Mouse (Mus musculus): Measurements from ENCODE around the gene Kri1. TPM values are rescaled to one million over a fixed set of nuclear protein-coding genes. Genes with fewer than 3 reads are reported as not detected.
"Not testable (repeated sequence)": the region's sequence is repeated elsewhere in the genome, so short reads cannot be mapped to it uniquely, and the experiment has no call there.

Gene Kri1
- polyA plus RNA-seq, 1 experiment from 2014 or later = 18.3 TPM

DNA sequence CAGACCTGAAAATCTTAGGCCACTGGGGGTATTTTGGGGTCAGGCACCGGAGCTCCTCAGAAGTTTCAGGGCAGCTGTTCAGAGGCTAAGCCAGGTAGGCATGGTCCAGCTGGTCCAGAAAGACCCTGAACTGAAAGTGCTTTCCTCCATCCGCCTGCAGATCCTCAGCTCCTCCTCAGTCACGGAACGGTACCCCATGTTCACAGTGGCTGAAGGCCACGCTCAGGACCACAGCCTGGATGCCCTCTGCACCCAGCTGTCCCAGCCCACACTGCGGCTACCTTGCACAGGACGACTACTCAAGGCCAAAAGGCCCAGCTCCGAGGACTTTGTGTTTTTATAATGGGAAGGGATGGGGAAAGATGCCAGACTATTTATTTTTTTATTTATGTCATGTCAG, 14.7 kb downstream of the Kri1 start:
- no peak overlapping the region for H3K27ac ChIP-seq (ENCODE audit: low read length)
- WGBS = 90% methylated on average over 8 of the region's 8 CpGs
- H3K36me3 ChIP-seq (ENCODE audit: control insufficient read depth, insufficient read depth, low read length) = peaks cover 46% of the 10 kb centered on the region
- no peaks in the 10 kb centered on the region for H3K4me1 ChIP-seq (ENCODE audit: control insufficient read depth, insufficient read depth, low read length)
- H3K27me3 ChIP-seq (ENCODE audit: control insufficient read depth, insufficient read depth, low read depth, low read length) = no peaks in the 10 kb centered on the region
- H3K4me2 ChIP-seq (ENCODE audit: low read length) = no peak overlapping the region
- no peak overlapping the region for H3K4me3 ChIP-seq (ENCODE audit: low read depth, low read length)
- H3K9ac ChIP-seq (ENCODE audit: low read depth, low read length) = no peak overlapping the region
- no peak for ATAC-seq
- no peaks in the 10 kb centered on the region for H3K9me3 ChIP-seq (replicated peaks; ENCODE audit: control insufficient read depth, low read length, poor library complexity, severe bottlenecking)

DNA sequence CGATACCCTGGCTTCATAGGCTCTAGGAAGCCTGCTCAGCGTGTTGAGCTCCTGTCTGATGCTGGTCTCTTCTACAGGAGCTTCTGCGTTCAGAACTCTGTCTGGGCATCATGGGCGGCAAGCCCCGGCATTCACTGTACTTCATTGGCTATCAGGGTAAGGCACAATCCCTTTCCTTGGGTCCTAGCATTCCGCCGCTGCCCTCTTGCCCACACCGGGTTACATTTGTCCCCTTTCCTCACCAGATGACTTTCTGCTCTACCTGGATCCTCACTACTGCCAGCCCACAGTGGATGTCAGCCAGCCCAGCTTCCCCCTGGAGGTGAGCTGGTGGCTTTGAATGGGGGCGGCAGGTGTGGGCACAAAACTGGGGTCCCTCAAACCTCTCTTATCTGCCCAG, 15.4 kb downstream of the Kri1 start:
- peaks cover 47% of the 10 kb centered on the region for H3K36me3 ChIP-seq (ENCODE audit: control insufficient read depth, insufficient read depth, low read length)

DNA sequence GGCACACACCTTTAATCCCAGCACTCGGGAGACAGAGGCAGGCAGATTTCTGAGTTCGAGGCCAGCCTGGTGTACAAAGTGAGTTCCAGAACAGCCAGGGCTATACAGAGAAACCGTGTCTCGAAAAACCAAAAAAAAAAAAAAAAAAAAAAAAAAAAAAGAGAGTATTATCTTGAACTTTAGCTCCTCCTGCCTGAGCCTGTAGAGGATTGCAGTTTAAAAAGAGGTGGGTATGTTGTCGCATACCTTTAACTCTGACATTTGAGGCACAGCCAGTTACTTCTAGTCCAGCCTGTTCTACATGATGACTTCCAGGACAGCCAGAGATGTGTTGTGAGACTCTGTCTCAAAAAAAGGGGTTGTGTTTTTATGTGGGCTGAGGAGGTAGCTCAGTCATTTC, 18.2 kb downstream of the Kri1 start:
- peaks cover 44% of the 10 kb centered on the region for H3K36me3 ChIP-seq (ENCODE audit: control insufficient read depth, insufficient read depth, low read length)
- H3K27me3 ChIP-seq (ENCODE audit: control insufficient read depth, insufficient read depth, low read depth, low read length); ATAC-seq; H3K4me2 ChIP-seq (ENCODE audit: low read length); H3K9me3 ChIP-seq (replicated peaks; ENCODE audit: control insufficient read depth, low read length, poor library complexity, severe bottlenecking); H3K4me3 ChIP-seq (ENCODE audit: low read depth, low read length); H3K9ac ChIP-seq (ENCODE audit: low read depth, low read length); H3K27ac ChIP-seq (ENCODE audit: low read length): not testable (repeated sequence)
- WGBS = 89% methylated on average over 5 of the region's 5 CpGs
- peaks cover 15% of the 10 kb centered on the region for H3K4me1 ChIP-seq (ENCODE audit: control insufficient read depth, insufficient read depth, low read length)

More for the DNA sequence above, 15.4 kb downstream of the Kri1 start:
- H3K4me3 ChIP-seq (ENCODE audit: low read depth, low read length) = no peak overlapping the region
- H3K4me2 ChIP-seq (ENCODE audit: low read length) = no peak overlapping the region
- 97% methylated on average over 9 of the region's 9 CpGs for WGBS
- H3K9ac ChIP-seq (ENCODE audit: low read depth, low read length) = no peak overlapping the region
- no peaks in the 10 kb centered on the region for H3K27me3 ChIP-seq (ENCODE audit: control insufficient read depth, insufficient read depth, low read depth, low read length)
- no peak overlapping the region for H3K27ac ChIP-seq (ENCODE audit: low read length)
- H3K4me1 ChIP-seq (ENCODE audit: control insufficient read depth, insufficient read depth, low read length) = no peaks in the 10 kb centered on the region
- no peaks in the 10 kb centered on the region for H3K9me3 ChIP-seq (replicated peaks; ENCODE audit: control insufficient read depth, low read length, poor library complexity, severe bottlenecking)
- ATAC-seq = no peak

DNA sequence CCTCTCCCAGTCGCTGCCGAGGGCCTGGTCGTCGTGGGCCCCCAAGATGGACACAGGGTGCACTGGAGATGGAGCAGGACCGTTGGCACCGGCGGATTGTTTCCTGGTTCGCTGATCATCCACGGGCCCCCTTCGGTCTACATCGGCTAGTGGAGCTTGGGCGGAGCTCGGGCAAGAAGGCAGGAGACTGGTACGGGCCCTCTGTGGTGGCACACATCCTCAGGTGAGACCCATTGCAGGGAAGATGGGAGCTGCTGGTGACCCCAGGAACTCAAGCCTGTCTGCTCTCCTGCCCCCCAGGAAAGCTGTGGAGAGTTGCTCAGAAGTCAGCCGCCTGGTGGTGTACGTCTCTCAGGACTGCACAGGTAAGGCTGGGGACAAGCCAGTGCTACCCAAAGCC, 19.5 kb downstream of the Kri1 start:
- H3K36me3 ChIP-seq (ENCODE audit: control insufficient read depth, insufficient read depth, low read length) = peaks cover 33% of the 10 kb centered on the region; the same call in 1 of the 2 replicates
- no peak overlapping the region for H3K4me2 ChIP-seq (ENCODE audit: low read length)
- 93% methylated on average over 16 of the region's 16 CpGs for WGBS
- H3K4me1 ChIP-seq (ENCODE audit: control insufficient read depth, insufficient read depth, low read length) = peaks cover 18% of the 10 kb centered on the region
- no peak overlapping the region for H3K9ac ChIP-seq (ENCODE audit: low read depth, low read length)
- H3K27me3 ChIP-seq (ENCODE audit: control insufficient read depth, insufficient read depth, low read depth, low read length) = no peaks in the 10 kb centered on the region
- H3K9me3 ChIP-seq (replicated peaks; ENCODE audit: control insufficient read depth, low read length, poor library complexity, severe bottlenecking) = no peaks in the 10 kb centered on the region
- ATAC-seq = no peak
- H3K4me3 ChIP-seq (ENCODE audit: low read depth, low read length) = no peak overlapping the region
- H3K27ac ChIP-seq (ENCODE audit: low read length) = no peak overlapping the region

DNA sequence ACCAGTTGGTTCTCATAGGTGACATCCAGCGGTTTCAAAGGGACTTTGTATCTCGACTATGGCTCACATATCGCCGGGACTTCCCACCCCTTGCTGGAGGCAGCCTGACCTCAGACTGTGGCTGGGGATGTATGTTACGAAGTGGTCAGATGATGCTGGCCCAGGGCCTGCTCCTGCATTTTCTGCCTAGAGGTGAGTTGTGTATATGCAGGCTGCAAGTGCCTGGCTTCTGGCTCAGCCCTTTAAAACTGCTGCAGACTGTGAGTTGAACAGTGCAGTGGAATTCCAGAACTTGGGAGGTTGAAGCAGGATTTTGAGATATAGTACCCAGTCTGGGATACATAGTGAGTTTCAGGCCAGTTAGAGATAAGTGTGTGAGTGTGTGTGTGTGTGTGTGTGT, 20.9 kb downstream of the Kri1 start:
- H3K4me3 ChIP-seq (ENCODE audit: low read depth, low read length) = no peak overlapping the region

DNA sequence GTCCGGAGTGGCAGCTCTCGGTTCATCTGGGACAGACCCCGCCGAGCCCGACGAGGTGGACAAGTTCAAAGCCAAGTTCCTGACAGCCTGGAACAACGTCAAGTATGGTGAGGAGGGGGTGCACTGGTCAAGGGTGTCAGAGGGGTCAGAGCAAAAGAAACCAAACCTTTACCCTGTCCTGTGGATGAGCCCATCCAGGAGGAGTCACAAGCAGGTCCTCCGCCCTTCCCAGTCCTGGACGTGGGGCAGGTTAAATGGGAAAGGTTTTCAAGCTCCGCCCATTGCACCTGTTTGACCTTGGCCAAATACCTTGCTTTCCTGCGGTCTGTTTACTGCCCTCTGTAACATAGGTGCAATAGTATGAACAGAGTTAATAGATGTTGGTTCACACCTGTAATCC, 22.2 kb downstream of the Kri1 start:
- H3K36me3 ChIP-seq (ENCODE audit: control insufficient read depth, insufficient read depth, low read length) = peaks cover 7% of the 10 kb centered on the region; the same call in 1 of the 2 replicates
- H3K9me3 ChIP-seq (replicated peaks; ENCODE audit: control insufficient read depth, low read length, poor library complexity, severe bottlenecking) = no peaks in the 10 kb centered on the region
- no peaks in the 10 kb centered on the region for H3K27me3 ChIP-seq (ENCODE audit: control insufficient read depth, insufficient read depth, low read depth, low read length)
- 7% methylated on average over 11 of the region's 11 CpGs for WGBS
- H3K4me2 ChIP-seq (ENCODE audit: low read length) = peak overlapping the region; percentile 92
- H3K4me1 ChIP-seq (ENCODE audit: control insufficient read depth, insufficient read depth, low read length) = peaks cover 18% of the 10 kb centered on the region
- no peak; the same call in 1 of the 2 replicates for ATAC-seq
- peak overlapping the region; percentile 93 for H3K4me3 ChIP-seq (ENCODE audit: low read depth, low read length)
- peak overlapping the region; percentile 77 for H3K27ac ChIP-seq (ENCODE audit: low read length)
- peak overlapping the region; percentile 93 for H3K9ac ChIP-seq (ENCODE audit: low read depth, low read length)

More for the DNA sequence above, 20.9 kb downstream of the Kri1 start:
- WGBS = 90% methylated on average over 5 of the region's 5 CpGs
- H3K36me3 ChIP-seq (ENCODE audit: control insufficient read depth, insufficient read depth, low read length) = peaks cover 19% of the 10 kb centered on the region; the same call in 1 of the 2 replicates
- no peak overlapping the region; the same call in 1 of the 2 replicates for H3K4me2 ChIP-seq (ENCODE audit: low read length)
- H3K4me1 ChIP-seq (ENCODE audit: control insufficient read depth, insufficient read depth, low read length) = peaks cover 18% of the 10 kb centered on the region
- no peak overlapping the region for H3K9ac ChIP-seq (ENCODE audit: low read depth, low read length)
- no peaks in the 10 kb centered on the region for H3K27me3 ChIP-seq (ENCODE audit: control insufficient read depth, insufficient read depth, low read depth, low read length)
- no peak for ATAC-seq
- no peaks in the 10 kb centered on the region for H3K9me3 ChIP-seq (replicated peaks; ENCODE audit: control insufficient read depth, low read length, poor library complexity, severe bottlenecking)
- no peak overlapping the region for H3K27ac ChIP-seq (ENCODE audit: low read length)

DNA sequence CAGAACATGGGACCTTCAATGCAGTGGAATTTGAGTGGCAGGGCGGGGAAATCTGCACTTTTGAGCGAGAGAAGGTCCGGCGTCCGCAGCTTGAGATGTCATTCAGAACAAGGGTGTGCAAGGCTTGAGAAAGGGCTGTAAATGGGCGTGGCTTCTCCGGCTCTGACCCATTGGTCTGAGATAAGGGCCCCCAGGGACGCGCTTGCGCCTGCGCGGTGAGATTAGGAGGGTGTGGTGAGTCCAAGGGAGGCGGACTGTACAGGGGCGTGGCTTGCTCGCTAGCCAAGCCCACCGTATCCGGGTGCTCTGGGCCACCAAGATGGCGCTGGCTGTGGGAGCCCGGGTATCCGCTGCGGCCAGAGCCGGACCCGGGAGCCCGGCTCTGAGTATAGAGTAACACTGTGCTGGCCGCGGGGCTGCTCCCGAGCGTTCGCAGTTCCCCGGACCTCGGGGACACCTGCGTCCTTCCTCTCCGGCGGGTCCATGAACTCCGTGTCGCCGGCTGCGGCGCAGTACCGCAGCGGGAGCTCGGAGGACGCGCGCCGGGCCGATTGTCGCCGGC, 22.7 kb downstream of the Kri1 start, which contains the start of gene Atg4d:
Gene Atg4d, plus strand, starts transcription at position 294 of the 562 bp plus-strand sequence.
- H3K9ac ChIP-seq (ENCODE audit: low read depth, low read length) = peak within 1 kb of the TSS; percentile 93
- no peaks in the 10 kb centered on the region for H3K27me3 ChIP-seq (ENCODE audit: control insufficient read depth, insufficient read depth, low read depth, low read length)
- WGBS = under 1% methylated on average over 49 of the region's 49 CpGs
- peak; percentile 96 for ATAC-seq
- peaks cover 18% of the 10 kb centered on the region for H3K4me1 ChIP-seq (ENCODE audit: control insufficient read depth, insufficient read depth, low read length)
- no peaks in the 10 kb centered on the region for H3K9me3 ChIP-seq (replicated peaks; ENCODE audit: control insufficient read depth, low read length, poor library complexity, severe bottlenecking)
- H3K4me2 ChIP-seq (ENCODE audit: low read length) = peak within 1 kb of the TSS; percentile 92
- peaks cover 6% of the 10 kb centered on the region; the same call in 1 of the 2 replicates for H3K36me3 ChIP-seq (ENCODE audit: control insufficient read depth, insufficient read depth, low read length)
- H3K4me3 ChIP-seq (ENCODE audit: low read depth, low read length) = peak within 1 kb of the TSS; percentile 93
- H3K27ac ChIP-seq (ENCODE audit: low read length) = peak within 1 kb of the TSS; percentile 78

DNA sequence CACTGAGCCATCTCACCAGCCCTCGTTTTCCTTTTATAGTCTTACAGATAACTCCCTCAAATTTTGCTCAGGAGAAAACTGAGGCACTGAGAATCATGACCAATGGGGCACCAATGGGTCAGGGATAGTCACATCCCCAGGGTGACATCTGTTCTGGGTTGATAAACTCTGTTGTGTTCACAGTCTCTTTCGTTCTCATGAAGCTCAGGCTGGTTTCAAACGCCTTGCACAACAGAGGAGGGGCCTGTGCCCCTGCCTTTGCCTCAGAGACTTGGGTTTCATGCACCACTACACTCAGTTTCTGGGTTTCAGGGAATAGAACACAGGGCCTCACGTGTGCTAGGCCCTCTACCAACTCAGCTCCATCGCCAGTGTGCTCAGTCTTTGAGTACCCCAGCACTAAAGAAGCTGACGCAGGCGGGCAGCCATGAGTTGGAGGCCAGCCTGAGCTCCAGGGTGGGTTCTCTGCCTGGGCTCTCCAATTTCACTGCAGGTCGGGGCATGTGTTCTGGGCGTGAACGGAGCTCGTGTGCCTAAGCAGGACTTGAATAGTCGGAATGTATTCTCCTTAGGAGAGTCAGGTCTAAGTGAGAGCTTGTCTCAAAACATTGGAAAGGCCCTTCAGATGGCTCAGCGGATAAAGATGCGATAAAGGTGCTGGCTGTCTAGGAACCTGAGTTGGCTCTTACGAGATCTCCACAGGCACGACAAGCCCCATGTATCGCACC, 23.3 kb downstream of the Kri1 start:
- WGBS = 18% methylated on average over 17 of the region's 17 CpGs
- Histone ChIP-seq H3K4me1 (ENCODE audit: control insufficient read depth, insufficient read depth, low read length) (peaks cover 18% of the 10 kb centered on the region), H3K9ac (ENCODE audit: low read depth, low read length) (peak overlapping the region; percentile 93), H3K4me3 (ENCODE audit: low read depth, low read length) (peak overlapping the region; percentile 93), H3K4me2 (ENCODE audit: low read length) (peak overlapping the region; percentile 92), H3K9me3 (replicated peaks; ENCODE audit: control insufficient read depth, low read length, poor library complexity, severe bottlenecking) (no peaks in the 10 kb centered on the region), H3K27me3 (ENCODE audit: control insufficient read depth, insufficient read depth, low read depth, low read length) (no peaks in the 10 kb centered on the region), H3K27ac (ENCODE audit: low read length) (peak overlapping the region; percentile 78), H3K36me3 (ENCODE audit: control insufficient read depth, insufficient read depth, low read length) (peaks cover 6% of the 10 kb centered on the region; the same call in 1 of the 2 replicates)
- peak; percentile 21 for ATAC-seq

DNA sequence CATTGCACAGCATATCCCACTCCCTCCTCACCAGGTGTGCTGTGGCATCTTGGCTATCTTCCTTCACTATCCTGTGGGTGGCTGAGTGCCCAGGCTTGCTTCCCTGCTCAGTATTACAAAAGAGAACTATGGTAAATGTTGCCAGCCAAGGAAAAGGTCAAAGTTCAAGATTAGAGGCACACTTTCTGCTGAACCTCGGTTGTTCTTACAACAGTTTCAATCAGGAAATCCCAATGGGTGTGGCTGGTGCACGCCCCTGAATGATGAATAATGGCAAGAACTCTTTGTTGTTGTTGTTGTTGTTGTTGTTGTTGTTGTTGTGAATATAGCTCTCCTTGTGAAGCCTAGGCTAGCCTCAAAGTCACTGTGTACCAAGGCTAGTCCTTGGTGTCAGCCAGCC, 25.9 kb downstream of the Kri1 start:
- Histone ChIP-seq H3K9ac (ENCODE audit: low read depth, low read length) (no peak overlapping the region), H3K36me3 (ENCODE audit: control insufficient read depth, insufficient read depth, low read length) (peaks cover under 1% of the 10 kb centered on the region; the same call in 1 of the 2 replicates), H3K27ac (ENCODE audit: low read length) (no peak overlapping the region), H3K4me3 (ENCODE audit: low read depth, low read length) (no peak overlapping the region), H3K9me3 (replicated peaks; ENCODE audit: control insufficient read depth, low read length, poor library complexity, severe bottlenecking) (no peaks in the 10 kb centered on the region), H3K4me2 (ENCODE audit: low read length) (no peak overlapping the region), H3K27me3 (ENCODE audit: control insufficient read depth, insufficient read depth, low read depth, low read length) (no peaks in the 10 kb centered on the region), H3K4me1 (ENCODE audit: control insufficient read depth, insufficient read depth, low read length) (peaks cover 16% of the 10 kb centered on the region)
- WGBS = 63% methylated on average over 2 of the region's 2 CpGs
- no peak for ATAC-seq

Measured in midbrain, embryonic 16.5 days (tissue).